Mouse (Mus musculus): ENCODE data around the gene Polh.

The Polh gene

DNA sequence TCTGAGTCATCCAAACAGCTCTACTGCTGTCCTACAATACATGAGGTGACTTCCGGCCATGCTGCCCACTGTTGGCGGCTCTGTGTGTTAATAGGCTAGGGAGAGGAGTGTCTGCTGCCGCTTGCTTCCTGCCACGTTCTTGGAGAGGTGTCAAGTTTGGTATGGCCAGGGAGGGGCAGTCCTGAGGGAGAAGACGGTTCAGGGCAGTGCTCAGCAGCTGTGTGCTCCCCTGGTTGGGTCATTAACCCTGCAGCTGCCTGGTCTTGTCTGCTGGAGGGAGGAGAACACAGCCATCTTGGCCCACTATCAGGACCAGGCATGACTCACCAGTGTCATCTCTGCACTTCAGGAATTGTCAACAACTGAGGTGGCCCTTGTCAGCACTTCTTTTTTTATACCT, 34.1 kb downstream of the Polh start:
- no peak for DNase-seq (ENCODE audit: low spot score in 2 of 2)

DNA sequence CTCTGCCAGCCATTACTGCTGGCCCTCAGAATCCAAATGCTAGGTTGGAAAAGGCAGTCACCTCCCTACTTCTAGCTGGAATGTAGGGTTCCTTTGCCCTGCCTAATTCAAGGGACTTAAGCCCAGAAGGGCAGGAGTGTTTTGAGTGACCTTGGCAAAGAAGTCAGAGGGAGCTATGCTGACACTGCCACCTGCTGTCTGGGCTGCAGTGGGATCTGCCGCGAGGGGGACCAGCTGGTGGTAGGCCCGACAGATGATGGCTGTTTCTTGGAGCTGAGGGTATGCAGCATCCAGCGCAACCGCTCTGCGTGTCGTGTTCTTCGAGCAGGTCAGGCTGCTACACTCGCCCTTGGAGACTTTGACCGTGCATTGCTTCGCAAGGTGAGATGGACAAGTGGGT, 35.4 kb downstream of the Polh start:
- no peak for DNase-seq (ENCODE audit: low spot score in 2 of 2)

- DNase-seq (ENCODE audit: low spot score in 2 of 2) = no peak
Measured at GRCm38 (mm10) chr17:46166270-46166669, 36.2 kb downstream of the Polh start.

- DNase-seq (ENCODE audit: low spot score in 2 of 2) = no peak
Measured at GRCm38 (mm10) chr17:46165460-46165859, 37.0 kb downstream of the Polh start.

GRCm38 (mm10) chr17:46164791-46165190, 37.7 kb downstream of the Polh start:
- no peak for DNase-seq (ENCODE audit: low spot score in 2 of 2)

- DNase-seq (ENCODE audit: low spot score in 2 of 2) = no peak
Measured at GRCm38 (mm10) chr17:46164301-46164700, 38.1 kb downstream of the Polh start.

GRCm38 (mm10) chr17:46162951-46163421, 39.5 kb downstream of the Polh start:
- DNase-seq (ENCODE audit: low spot score in 2 of 2) = peak; percentile 58 to 61

- peak in 1 of 2 experiments; percentile 30 for DNase-seq (ENCODE audit: low spot score in 2 of 2)
Measured at GRCm38 (mm10) chr17:46162551-46162950, 39.9 kb downstream of the Polh start.

GRCm38 (mm10) chr17:46161710-46162109, 40.7 kb downstream of the Polh start:
- DNase-seq (ENCODE audit: low spot score in 2 of 2) = peak in 1 of 2 experiments; percentile 28

GRCm38 (mm10) chr17:46161179-46161578, 41.3 kb downstream of the Polh start:
- no peak for DNase-seq (ENCODE audit: low spot score in 2 of 2)

GRCm38 (mm10) chr17:46160686-46161085, 41.8 kb downstream of the Polh start, which contains the start of gene Gtpbp2:
Gene Gtpbp2 (plus strand): TSS chr17:46161032.
- DNase-seq (ENCODE audit: low spot score in 2 of 2) = peak; percentile 89 to 97

GRCm38 (mm10) chr17:46160090-46160662, 42.3 kb downstream of the Polh start:
- DNase-seq (ENCODE audit: low spot score in 2 of 2) = peak; percentile 95 to 96

- peak; percentile 72 for DNase-seq (ENCODE audit: low spot score in 2 of 2)
Measured at GRCm38 (mm10) chr17:46159236-46159635, 43.2 kb downstream of the Polh start.

- DNase-seq (ENCODE audit: low spot score in 2 of 2) = no peak
Measured at GRCm38 (mm10) chr17:46157131-46157530, 45.3 kb downstream of the Polh start.

DNA sequence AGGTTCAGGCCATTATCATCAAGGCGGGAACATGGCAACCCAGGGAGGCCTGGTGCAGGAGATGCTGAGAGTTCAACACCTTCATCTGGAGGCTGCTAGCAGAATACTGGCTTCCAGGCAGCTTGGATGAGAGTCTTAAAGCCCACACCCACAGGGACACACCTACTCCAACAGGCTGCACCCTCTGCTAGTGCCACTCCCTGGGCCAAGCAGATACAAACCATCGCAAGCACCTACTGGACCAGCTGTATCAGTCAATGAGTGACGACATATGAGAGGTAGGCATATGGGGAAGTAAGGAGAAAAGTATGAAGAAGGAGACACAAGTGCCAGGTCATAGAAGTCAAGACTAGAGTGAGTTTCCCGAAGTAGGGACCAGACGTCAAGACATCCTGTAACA, 45.8 kb downstream of the Polh start:
- peak; percentile 61 to 74 for DNase-seq (ENCODE audit: low spot score in 2 of 2)

GRCm38 (mm10) chr17:46154336-46154735, 48.1 kb downstream of the Polh start:
- DNase-seq (ENCODE audit: low spot score in 2 of 2) = no peak

DNA sequence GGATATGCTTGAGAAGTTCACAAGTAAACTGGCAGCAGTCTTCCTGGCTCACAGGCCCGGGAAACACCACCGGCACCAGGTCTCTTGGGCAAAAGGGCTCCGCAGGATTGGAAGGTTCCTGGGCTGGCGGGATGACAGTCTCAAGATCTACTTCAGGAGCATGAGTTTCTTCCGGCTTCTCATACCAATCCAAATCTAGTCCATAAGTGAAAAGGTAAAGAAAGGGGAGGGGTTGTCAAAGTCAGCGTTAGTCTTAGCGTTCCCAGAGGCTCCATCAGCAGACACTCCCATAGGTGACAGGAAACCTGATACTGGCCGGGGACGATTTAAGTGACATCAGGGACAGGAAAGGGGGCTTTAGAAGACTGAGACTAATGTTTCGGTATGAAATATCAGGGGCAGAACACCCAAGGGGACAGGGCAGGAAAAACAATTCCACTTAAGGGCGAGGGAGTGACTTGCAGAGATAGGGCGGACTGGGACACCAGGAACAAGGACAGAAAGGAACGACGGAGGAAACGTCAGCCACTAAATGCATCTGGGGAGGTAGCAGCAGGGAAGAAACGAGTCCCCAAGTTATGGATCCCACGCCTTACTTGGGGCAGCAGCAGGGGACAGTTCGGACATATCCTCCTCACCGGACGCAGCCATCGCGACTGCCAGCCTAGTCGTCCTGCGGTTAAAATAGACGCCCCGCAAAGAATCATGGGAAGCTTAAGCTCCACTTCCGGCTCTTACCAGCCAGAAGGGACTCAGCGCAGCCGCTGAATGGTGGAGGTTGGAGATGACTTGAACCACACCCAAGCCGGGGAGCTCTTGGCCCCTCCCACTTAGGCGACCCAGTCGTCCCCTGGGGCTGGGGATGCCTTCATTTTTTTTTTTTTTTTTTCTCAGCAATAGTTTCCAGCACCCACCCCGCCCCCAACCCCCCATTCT, 49.3 kb downstream of the Polh start, which contains the start of gene Mad2l1bp:
TSS of gene Mad2l1bp (minus strand) at position 707 of the 936 bp plus-strand sequence.
- peak; percentile 86 to 94 for DNase-seq (ENCODE audit: low spot score in 2 of 2)

DNA sequence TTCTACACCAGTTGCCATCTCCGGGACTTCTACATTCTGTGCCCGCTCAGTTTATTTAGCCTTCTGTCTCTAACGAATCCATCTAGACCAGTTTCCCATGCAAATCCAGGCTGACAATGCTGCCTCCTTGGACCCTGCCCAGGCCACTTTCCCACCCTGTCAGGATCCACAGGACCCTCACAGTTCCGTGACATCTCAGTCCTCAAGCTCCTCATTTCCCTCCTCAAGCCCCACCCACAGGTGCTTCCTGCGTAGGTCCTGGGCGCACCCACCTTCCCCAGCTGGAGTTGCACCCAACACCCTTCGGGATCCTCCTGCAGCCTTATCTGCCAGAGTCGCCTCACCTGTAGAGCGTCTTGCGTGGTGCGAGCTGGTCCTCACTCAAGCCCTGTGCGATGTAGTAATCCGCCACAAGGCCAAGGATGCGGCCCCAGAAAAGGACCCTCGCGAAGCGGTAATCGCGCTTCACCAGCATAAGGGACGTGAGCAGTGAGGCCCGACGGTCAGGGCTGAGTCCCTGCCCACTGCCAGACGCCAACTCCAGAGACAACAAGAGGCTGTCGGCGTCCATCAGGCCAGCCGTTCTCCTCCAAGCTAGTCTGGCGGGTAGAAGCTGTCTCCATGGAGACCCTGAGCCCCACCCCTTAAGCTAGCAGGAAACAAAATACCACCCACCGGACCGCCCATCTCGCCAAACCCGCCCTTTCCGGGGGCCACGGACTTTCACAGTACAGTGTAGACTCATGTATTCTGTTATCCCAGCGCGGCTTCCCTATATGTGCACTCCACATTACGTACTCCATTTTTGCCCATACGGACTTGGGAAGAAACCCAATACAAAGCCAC, 58.6 kb downstream of the Polh start, which contains the start of gene Rsph9:
TSS of gene Rsph9 (minus strand) at position 639 of the 846 bp plus-strand sequence.
- peak; percentile 58 to 85 for DNase-seq (ENCODE audit: low spot score in 2 of 2)

DNA sequence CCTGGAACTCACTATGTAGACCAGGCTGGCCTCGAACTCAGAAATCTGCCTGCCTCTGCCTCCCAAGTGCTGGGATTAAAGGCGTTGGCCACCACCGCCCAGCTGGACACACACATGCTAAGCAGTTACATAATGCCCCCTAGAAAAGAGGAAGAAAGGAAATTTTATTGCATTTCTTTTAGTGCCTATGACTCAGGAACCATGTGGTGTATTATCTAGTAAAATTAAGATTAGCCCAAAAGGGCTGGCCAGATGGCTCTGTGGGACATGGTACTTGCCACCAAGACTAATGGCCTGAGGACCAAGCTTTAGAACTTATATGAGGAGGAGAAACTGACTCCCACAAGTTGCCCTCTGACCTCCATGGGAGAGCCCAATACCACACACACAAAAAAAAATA, 62.6 kb downstream of the Polh start:
- no peak for DNase-seq (ENCODE audit: low spot score in 2 of 2)

DNA sequence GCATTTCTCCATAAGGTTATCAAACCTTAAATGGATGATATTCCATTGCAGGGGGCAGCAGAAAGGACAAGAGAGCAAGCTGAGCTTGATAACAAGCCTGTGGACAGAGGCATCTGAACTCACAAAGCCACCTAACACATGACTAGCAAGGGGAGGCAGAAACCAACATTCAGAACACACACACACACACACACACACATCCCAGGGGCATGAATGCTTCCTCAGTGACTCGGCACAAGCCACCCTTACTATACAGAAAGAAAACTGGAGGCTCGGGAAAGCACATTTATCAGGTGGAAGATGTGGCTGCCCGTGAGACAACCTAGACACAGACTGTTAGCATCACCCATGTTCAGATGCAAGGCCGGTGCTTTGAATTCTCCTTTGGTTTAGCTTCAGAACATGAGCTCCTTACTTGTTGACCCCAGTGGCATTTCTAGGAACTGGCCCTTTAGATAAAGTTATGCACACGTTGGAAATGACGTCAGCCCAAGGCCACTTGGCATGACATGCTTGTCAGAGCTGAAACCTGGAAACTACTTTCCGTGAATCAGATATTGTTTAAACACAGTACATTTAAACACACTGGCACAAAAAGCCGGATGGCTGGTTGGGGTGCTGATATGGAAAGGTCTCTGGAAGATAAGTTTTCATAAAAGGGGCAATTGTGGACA, 63.7 kb downstream of the Polh start:
- no peak for DNase-seq (ENCODE audit: low spot score in 2 of 2)

GRCm38 (mm10) chr17:46132862-46133261, 69.6 kb downstream of the Polh start:
- peak in 1 of 2 experiments; percentile 36 for DNase-seq (ENCODE audit: low spot score in 2 of 2)
